Mouse (Mus musculus) C2C12 (cell line): ENCODE measurements at regions not wholly inside any gene's neighbourhood (a gene's known extent, or its start where the extent isn't known, plus 50 kb on each side); places are given as distances from the start of the nearest gene placed in this dataset.
A peak's percentile ranks its signal among the peaks of the same experiment; 100 is the strongest.

Experiments
- H3K27me3 ChIP-seq: one replicate; pipeline ENCODE4 v1.6.1; 2011; ENCODE audit not compliant: control insufficient read depth, insufficient read depth, insufficient read length
- H3K36me3 ChIP-seq: one replicate; pipeline ENCODE4 v1.6.1; 2011; ENCODE audit not compliant: control insufficient read depth, insufficient read depth
- H3K4me3 ChIP-seq: one replicate; pipeline ENCODE4 v1.5.1; 2011; ENCODE audit warnings: mild to moderate bottlenecking, control low read depth; ENCODE audit not compliant: poor library complexity, insufficient read depth, severe bottlenecking
- H3K79me2 ChIP-seq: one replicate; pipeline ENCODE4 v1.6.1; 2011; ENCODE audit not compliant: control insufficient read depth, insufficient read depth
- H3K79me3 ChIP-seq: one replicate; pipeline ENCODE4 v1.6.1; 2011; ENCODE audit warnings: low read depth, control low read depth
- H3ac ChIP-seq: one replicate; pipeline ENCODE3; 2011; ENCODE audit warnings: low read depth; ENCODE audit not compliant: control insufficient read depth, insufficient read length
- CEBPB ChIP-seq: IDR thresholded peaks from one replicate; pipeline ENCODE4 v1.6.1; 2011; ENCODE audit warnings: low read depth, mild to moderate bottlenecking, control low read depth, moderate library complexity
- CTCF ChIP-seq: IDR thresholded peaks from one replicate; pipeline ENCODE4 v1.5.1; 2011; ENCODE audit not compliant: control insufficient read depth, insufficient read depth, insufficient read length
- FOSL1 ChIP-seq: IDR thresholded peaks from one replicate; pipeline ENCODE4 v1.8.0; 2011; ENCODE audit warnings: mild to moderate bottlenecking, low read length; ENCODE audit not compliant: poor library complexity, insufficient read depth, severe bottlenecking
- MAX ChIP-seq: IDR thresholded peaks from one replicate; pipeline ENCODE4 v1.6.1; 2011; ENCODE audit warnings: mild to moderate bottlenecking, control low read depth
- MYOD1 ChIP-seq: IDR thresholded peaks from one replicate; pipeline ENCODE4 v1.6.1; 2011; ENCODE audit warnings: low read depth; ENCODE audit not compliant: control insufficient read depth, insufficient read length
- MYOG ChIP-seq: IDR thresholded peaks from one replicate; pipeline ENCODE4 v1.6.1; 2011; ENCODE audit not compliant: control insufficient read depth, insufficient read length; ENCODE audit errors: extremely low read depth
- USF1 ChIP-seq: IDR thresholded peaks from one replicate; pipeline ENCODE4 v1.6.1; 2011; ENCODE audit warnings: low read depth, mild to moderate bottlenecking, control low read depth, moderate library complexity

DNA sequence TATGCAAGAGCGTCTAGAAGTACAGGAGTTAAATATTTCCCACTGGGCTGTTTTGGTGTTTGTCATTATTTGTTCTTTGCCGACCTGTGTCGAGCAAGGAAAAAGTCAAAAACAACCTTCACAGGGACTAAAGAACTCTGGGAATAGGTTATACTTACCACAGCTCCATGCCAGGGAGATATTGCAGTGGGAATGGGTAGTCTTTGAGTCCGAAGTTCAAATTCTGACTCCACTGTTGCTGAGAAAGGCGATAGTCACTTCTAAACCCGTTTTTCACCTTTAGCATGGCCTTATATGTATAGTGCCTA, 116.8 kb upstream of the Maf start:
- no peak for TF ChIP-seq MYOG
- no peak for TF ChIP-seq FOSL1
- no peak for TF ChIP-seq CTCF
- TF ChIP-seq MAX, result no peak
- no peak for TF ChIP-seq CEBPB
- TF ChIP-seq MYOD1, result no peak
- no peak for TF ChIP-seq USF1
- Histone ChIP-seq H3K79me2 (no peaks in the 10 kb centered on the region), H3ac (no peak overlapping the region)

GRCm38 (mm10) chr8:115823673-115824477, 116.3 kb upstream of the Maf start:
- Histone ChIP-seq H3K4me3 (no peak overlapping the region), H3K79me3 (no peaks in the 10 kb centered on the region), H3K79me2 (no peaks in the 10 kb centered on the region), H3K27me3 (no peaks in the 10 kb centered on the region), H3ac (no peak overlapping the region), H3K36me3 (no peaks in the 10 kb centered on the region)
- TF ChIP-seq CEBPB (peak; percentile 52), MYOD1 (peak; percentile 78), MAX (no peak)

More for the DNA sequence above, 116.8 kb upstream of the Maf start:
- Histone ChIP-seq H3K4me3 (no peak overlapping the region), H3K79me3 (no peaks in the 10 kb centered on the region), H3K36me3 (no peaks in the 10 kb centered on the region), H3K27me3 (no peaks in the 10 kb centered on the region)

GRCm38 (mm10) chr8:115813426-115813825, 105.8 kb upstream of the Maf start:
- Histone ChIP-seq H3K36me3 (no peaks in the 10 kb centered on the region), H3K27me3 (no peaks in the 10 kb centered on the region), H3K79me3 (no peaks in the 10 kb centered on the region), H3K79me2 (no peaks in the 10 kb centered on the region), H3K4me3 (no peak overlapping the region), H3ac (no peak overlapping the region)
- TF ChIP-seq MAX (no peak), FOSL1 (no peak), USF1 (no peak), MYOD1 (no peak), CTCF (no peak), CEBPB (no peak), MYOG (no peak)

- Histone ChIP-seq H3K79me3 (no peaks in the 10 kb centered on the region), H3K27me3 (no peaks in the 10 kb centered on the region), H3K79me2 (no peaks in the 10 kb centered on the region), H3ac (no peak overlapping the region), H3K36me3 (no peaks in the 10 kb centered on the region), H3K4me3 (no peak overlapping the region)
- no peak for TF ChIP-seq MYOG
- TF ChIP-seq CEBPB, result peak; percentile 23
- TF ChIP-seq MYOD1, result peak; percentile 74
Measured at GRCm38 (mm10) chr8:115806579-115806978, 99.0 kb upstream of the Maf start.

- H3K4me3 ChIP-seq, result no peak overlapping the region
- TF ChIP-seq MYOD1 (peak; percentile 40), USF1 (no peak)
- H3K36me3 ChIP-seq, result no peaks in the 10 kb centered on the region
- H3K79me2 ChIP-seq, result no peaks in the 10 kb centered on the region
- no peak overlapping the region for H3ac ChIP-seq
- H3K79me3 ChIP-seq, result no peaks in the 10 kb centered on the region
- no peaks in the 10 kb centered on the region for H3K27me3 ChIP-seq
Measured at GRCm38 (mm10) chr8:115806139-115806538, 98.5 kb upstream of the Maf start.

DNA sequence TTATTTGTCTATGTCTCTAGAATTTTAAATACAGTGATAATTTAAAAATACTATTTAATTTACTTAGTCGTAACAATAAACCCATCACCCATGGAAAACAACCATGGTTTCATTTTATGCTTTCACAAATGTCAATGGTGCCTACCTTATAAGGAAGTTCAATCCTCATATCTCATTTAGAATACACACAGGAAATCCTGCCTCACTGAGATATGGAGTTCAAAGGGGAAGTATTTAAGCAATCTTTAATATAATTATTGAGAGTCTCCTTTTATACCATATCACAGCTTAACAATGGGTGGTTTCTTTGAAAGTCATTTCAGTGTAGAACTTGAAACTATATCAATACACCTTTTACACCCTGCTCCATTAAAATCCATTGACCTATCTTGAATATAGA, 86.0 kb upstream of the Maf start:
- H3K79me2 ChIP-seq, result no peaks in the 10 kb centered on the region
- no peaks in the 10 kb centered on the region for H3K79me3 ChIP-seq
- H3K4me3 ChIP-seq, result no peak overlapping the region
- H3ac ChIP-seq, result no peak overlapping the region
- H3K36me3 ChIP-seq, result no peaks in the 10 kb centered on the region
- no peaks in the 10 kb centered on the region for H3K27me3 ChIP-seq
- TF ChIP-seq FOSL1, result no peak
- TF ChIP-seq MAX, result no peak
- no peak for TF ChIP-seq MYOG
- no peak for TF ChIP-seq USF1
- TF ChIP-seq MYOD1, result no peak
- no peak for TF ChIP-seq CEBPB
- TF ChIP-seq CTCF, result no peak

DNA sequence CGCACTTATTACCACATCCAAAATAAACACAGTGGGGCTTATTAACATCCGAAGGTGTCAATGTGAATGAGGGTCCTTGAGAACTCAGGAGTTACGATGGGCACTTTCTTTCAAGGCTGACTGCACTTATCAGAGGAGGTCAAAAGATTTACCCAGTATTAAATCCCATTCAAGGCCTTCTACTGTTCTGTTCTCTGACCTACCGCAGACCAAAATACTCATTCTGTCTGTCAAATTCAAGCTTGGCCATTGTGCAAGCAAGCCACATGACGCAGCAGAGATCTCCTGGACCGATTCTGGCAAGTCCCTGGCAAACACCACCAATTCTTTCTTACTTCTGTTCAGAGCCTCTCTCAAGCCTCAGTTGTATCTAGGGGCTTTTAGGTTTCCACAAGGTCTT, 80.8 kb upstream of the Maf start:
- no peak overlapping the region for H3ac ChIP-seq
- no peak overlapping the region for H3K4me3 ChIP-seq
- no peaks in the 10 kb centered on the region for H3K36me3 ChIP-seq
- no peaks in the 10 kb centered on the region for H3K79me3 ChIP-seq
- H3K27me3 ChIP-seq, result no peaks in the 10 kb centered on the region
- TF ChIP-seq USF1 (no peak), MAX (no peak), CTCF (no peak), FOSL1 (no peak), MYOG (no peak)
- no peaks in the 10 kb centered on the region for H3K79me2 ChIP-seq
